Mouse (Mus musculus) NIH3T3 (cell line): ENCODE results near the gene Gramd1c.

Experiments used
- DNase-seq: peaks from one replicate; pipeline ENCODE4 v3.0.0-alpha.2; 2012; ENCODE audit warnings: low read depth

The Gramd1c gene

DNA sequence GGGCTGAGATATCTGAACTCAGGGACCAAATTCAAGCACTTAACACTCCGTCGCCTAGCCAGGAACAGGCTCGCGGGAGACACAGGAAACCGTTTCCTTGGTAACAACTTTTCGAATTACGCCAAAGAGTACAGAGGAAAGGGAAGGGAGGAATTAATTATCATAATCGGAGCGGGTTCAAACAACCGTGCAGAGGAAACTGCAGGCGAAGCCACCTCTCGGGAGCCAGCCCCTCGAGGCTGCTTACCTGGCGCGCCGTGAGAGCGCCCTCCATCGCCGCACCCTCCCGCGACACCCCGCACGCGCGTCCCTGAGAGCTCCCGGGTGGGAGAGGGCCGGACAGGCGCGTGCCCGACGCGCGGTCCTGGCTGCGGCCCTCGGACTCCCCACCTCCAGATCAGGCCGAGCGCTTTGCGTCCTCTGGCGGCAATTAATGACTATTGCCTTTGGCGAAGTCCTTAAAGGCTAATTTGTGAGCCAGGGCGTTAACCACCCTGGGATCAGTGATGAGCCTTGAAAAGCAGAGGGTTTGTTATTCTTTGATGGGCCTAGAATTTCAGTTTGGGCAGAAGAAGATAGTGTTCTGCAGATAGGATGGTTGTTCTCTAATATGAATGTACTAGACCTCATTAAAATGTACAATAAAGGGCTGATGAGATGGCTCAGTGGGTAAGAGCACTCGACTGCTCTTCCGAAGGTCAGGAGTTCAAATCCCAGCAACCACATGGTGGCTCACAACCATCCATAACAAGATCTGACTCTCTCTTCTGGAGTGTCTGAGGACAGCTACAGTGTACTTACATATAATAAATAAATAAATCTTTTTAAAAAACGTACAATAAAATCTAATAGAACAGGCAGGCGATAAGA, at the start of gene Gramd1c:
Gramd1c (minus strand) TSS at position 321 of the 870 bp plus-strand sequence.
- DNase-seq: peak; percentile 79

DNA sequence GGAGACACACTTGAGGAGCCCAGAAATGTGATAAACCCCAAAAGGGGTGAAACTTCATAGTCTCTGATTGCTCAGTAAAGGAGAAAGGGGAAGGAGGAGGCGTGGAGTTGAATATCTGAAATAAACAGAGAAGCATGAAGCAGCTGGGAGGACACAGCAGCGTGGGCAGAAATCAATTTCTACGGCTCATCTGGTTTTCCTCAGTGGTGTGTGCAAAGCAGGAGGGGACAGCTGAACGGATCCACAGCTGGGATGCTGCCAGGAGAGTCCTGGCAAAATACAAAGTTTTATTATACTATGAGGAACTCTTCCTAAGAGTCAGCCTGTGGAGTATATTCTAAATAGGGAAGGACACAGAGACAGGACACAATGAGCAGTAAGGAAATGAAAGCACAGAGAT, 45.9 kb upstream of the Gramd1c start:
- DNase-seq: no peak

DNA sequence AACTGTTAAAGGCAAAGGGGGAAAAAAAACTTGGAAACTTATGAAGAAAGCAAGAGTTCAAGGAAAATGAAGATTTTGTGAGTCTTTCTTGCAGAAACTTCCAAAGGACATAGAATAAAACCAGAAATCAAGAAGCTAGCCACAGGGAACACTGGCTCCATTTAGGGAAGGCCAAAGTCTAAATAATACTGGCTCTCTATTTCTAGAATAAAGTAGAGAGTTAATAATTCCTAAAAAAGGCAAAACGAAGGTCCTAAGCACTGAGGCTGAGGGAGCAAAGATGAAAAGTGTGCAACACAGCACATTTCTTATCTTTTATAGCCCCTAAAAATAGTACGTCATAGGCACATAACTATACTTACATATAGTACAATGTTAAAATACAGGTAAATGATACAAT, 42.1 kb upstream of the Gramd1c start:
- no peak for DNase-seq

DNA sequence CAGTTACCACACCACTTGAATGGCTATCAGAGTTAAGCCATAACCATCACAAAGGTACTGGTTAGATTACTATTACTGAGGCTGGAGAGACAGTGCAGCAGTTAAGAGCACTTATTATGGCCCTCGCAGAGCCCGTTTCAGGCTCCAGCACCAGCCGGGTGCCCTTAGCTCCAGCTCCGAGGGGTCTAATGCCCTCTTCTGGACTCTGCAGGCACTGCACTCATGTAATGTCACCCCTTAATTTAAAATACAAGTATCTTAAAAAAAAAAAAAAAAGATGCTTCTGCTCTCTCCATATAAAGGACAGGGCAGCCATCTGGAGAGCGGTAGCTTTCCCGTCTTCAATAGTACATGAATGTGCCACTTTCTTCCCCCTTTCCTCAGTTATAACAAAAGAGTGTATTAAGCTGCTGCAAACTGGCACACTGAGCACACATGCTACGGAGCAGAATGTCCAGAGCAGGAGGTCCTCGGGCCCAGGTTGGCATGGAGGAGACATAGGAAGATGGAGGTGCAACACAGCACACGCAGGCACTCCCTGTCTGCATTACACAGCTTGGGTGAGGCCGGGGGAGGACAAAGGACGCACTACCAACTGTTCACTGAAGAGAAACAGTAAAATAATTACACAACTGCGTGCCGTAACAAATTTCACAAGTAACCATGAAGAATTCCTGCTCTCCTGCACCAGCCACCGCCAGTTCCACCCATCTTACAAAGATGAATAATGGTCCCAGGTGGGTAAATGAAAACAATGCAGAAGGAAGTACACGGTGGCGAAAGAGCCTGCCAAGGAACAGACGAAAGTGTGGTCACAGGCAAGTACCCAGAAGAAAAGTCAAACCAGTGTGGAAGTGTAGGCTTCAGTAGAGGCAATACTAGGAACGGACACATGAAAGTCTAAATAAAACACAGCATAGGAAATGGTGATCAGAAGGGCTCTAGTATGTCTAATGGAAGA, 40.9 kb upstream of the Gramd1c start:
- no peak for DNase-seq

DNA sequence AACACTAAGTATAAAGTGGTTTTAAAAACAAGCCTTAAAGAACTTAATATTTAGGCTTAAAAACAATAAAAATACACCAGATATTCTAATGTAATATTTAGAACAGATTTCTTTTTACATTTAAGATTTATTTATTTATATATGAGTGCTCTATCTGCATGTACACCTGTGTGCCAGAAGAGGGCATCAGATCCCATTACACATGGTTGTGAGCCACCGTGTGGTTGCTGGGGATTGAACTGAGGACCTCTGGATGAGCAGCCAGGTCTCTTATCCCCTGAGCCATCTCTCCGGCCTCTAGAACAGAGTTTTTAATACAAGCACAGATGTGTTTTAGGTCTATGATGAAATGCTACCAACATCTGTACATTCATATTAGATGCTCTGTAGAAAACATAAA, 39.8 kb upstream of the Gramd1c start:
- no peak for DNase-seq

DNA sequence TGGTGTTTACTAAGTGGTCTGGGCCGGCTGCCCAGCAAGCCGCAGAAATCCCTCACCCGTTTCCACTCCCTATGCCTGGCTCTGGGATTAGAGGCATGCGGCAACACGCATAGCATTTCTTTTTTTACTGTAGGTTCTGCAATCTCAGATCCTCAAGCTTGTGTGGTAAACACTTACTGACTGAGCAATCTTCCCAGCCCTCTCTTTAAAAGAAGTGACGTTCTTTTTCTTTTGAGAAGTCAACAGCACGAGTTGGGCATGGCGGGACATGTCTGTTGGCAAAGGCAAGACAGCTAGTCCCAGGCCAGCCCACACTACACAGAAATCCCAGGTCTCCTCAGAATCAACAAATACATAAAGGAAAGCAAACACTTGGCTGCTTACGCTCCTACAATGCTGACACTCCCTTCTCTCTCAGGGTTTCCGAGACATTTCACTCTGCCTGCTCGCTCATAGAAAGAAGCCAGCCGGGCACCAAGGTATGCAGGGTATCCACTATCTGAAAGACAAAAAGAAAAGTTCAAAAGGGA, 38.1 kb upstream of the Gramd1c start:
- DNase-seq: no peak

DNA sequence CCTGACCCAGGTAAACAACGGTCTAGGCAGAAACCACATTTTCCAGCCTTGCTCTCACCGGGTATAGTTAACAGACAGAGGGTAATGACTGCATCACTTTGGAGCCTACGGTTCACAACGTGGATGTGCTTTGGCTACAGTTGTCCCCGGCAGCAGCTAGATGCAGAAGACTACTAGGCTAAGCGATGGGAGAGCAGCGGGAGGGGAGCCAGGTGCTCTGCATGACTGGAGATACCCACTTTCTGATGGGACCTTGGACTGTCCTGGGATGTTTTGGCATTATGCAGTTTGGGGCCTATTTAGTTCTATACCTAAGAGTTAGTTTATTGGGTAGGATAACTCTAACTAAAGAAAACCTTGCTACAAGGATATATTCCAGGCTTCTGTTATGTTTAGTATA, 36.2 kb upstream of the Gramd1c start:
- no peak for DNase-seq

DNA sequence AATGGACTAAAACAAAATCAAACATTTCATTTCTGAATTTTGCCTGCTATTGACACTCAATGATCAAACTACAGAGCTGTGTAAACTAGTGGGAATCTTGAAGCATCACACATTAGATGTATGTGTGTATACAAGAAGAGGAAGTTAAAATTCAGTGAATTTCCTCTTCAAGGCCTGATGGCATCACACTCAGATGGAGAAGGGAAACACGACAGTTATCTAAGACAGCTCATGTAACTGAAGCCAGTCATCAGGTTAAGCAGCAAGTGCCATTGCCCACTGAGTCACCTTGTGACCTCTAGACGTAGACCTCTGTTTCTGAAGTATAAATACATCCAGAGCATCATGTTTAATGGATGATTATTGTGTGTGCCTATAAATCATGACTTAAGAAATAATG, 24.5 kb upstream of the Gramd1c start:
- DNase-seq: no peak

DNA sequence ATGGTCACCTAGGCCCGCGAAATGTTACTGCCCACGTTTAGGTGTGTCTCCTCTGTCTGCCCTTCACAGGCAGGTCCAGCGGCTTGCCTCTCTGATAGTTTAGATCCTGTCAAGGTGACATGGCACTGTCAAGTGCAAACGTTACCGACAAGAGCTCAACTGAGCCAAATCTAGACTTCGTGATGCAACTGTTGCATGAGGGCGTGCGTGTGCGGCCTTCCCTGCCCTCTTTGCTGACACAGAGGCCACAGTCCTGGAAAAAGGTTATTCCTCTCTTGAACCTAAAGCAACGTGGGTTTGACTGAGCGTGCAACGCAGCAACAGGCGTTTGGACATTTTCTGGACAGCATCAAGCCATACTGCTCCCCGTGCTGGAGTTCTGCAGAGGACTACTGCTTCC, 1.8 kb downstream of the Gramd1c start:
- DNase-seq: no peak

DNA sequence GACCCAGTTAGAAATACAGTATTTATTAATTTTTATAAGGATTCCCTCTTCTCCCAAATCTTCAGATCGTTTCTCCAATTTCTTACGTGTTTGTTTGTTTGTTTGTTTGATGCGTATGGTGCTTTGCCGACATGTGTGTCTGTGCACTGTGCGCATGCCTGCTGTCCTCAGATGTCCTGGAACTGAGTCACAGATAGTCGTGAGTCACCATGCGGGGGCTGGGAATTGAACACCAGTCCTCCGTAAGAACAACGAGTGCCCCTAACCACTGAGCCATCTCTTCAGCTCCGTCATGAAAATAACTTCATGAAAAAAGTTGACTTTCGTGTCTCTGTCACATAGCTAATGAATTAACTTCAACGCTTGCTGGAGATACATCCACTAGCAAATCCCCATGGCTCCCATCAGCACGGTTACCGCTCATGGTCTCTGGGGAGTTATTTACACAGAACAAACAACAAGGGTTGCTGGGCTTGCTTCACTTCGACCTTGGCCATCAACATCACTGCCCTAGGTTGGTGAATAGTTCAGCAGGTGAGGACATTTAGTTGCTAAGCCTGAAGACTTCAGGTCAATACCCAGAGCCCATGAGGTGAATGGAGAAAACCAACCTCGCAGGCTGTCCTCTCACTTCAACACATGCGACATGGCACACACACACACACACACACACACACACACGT, 2.4 kb downstream of the Gramd1c start:
- no peak for DNase-seq

DNA sequence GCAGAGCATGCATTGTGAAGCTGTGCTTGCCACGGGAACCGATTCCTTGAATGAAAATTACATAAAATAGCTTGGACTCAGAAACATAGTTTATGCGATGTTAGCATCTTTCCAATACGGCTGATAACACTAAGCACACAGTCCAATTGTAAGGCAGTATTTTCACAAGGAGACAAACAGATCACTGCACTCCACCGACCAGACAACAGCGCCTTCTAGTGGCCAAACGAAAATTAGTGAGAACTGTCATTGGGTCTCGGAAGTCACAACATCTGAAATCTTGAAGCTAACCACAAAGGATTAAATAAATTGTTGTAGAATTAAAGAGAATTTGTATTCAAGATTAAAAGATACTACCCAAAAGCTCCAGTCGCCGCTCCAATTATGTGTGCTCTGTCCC, 4.4 kb downstream of the Gramd1c start:
- peak; percentile 81 for DNase-seq

DNA sequence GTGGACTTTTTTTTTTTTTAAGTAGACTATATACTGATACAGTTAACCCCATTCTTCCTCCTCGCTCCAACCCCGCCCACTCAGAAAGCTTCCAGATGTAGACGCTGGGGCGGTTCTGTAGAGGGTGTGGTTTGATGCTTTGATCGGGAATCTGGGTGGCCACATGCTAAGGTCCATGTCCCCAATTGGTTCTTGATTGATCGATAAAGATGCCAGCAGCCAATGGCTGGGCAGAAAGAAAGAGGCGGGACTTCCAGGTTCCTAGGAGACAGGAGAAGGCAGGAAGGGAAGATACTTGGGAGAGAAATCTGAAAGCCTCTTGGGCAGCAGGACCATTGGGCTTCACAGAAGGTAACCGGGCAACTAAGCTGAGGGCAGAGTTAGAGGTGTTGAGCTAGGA, 7.4 kb downstream of the Gramd1c start:
- no peak for DNase-seq

DNA sequence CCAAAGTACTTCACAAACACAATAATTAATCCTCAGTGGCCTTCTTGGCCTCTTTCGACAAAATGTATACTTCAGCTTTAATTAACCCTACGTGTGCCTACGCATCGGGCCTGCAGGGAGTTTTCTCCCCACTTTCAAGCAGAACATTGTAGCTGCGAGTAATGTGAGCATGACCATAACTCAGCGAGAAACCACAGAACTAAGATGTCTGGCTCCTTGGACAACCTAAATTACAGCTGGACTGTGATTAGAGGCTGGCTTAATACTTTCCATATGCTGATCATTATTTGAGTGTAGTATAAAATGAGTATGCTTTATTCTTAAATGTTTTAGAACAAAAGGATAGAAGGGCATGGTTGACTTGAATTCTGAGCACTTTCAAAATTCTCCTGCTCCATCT, 9.9 kb downstream of the Gramd1c start:
- no peak for DNase-seq

DNA sequence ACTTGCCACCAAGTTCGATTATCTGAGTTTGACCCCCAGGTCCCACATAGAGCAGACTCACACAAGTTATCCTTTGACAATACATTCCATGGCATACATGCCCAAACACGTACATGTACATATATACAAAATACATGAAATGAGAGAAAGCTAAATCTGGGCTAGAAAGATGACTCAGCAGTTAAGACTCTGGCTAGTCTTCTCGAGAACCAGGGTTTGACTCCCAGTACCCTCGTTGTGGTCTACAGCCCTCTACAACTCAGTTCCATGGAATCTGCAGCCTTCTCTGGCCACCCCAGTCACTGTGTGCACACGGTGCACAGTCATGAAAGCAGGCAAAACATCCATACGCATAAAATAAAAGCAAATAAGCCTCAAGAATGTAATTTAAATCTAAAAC, 10.8 kb downstream of the Gramd1c start:
- peak; percentile 44 for DNase-seq

DNA sequence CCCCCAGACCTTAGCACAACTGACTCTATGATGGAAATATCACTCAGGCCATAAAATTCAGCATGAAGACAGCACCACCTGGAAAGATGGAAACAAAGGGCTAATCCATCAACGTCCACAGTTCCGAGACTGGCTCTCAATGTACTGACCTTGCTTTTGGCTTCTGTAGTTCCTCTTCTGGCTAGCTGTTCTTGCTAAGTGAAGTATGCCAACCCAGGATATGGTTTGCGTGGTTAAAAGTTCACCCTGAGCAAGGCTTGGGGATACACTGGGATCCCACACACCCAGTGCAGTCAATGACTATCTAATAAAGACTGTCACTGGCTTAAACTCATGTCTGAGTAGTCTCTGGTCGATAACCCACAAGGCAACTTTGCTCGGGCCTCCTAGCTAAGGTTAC, 13.0 kb downstream of the Gramd1c start:
- no peak for DNase-seq

DNA sequence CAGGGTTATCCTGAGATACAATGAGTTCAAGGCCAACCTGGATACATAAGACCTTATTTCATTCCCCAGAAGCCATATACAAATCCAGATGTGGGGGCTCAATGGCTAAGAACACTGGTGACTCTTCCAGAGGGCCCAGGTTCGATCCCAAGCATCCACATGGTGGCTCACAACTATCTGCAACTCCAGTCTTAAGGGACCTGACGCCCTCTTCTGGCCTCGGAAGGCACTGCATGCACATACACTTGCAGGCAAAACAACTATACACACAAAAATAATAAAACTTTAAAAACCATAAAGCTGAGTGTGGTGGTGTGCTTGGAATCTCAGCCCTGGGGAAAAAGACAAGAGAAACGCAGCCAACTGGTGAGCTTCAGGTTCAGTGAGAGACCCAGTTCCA, 24.0 kb downstream of the Gramd1c start:
- DNase-seq: no peak

DNA sequence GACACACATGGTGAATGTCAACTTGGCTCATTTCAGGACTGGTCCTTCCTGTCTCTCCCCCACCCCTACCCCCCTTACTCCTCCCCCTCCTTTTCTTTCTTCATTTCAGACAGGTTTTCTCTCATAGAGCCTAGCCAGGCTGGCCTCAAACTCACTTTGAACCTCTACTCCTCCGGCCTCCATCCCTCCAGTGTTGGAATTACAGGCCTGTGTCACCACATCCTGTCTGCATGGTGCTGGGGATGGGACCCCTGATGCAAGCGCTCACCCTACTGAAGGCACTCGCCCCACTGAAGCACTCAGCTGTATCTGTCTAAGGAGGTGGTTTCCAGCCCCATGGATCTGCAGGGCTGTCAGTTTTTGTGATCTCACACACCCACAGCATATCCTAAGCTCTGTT, 27.9 kb downstream of the Gramd1c start:
- no peak for DNase-seq

DNA sequence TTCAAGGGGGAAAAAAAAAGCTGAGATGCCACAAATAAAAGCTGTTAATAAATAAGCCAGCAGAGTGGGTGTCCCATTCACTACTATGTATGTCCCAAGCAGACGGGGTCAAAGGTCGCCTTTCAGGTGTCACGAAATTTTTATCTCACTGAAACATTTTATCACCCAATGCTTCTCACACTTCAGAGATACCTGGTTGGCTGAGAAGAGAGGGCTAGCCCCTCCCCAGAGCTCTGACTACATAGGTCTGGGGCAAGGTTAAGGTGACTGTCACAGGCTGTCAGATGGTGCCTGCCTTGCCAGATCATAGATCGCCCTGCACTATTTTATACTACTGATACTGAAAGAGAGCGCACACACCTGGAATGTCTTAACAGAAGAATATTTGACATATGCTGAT, 29.8 kb downstream of the Gramd1c start:
- no peak for DNase-seq

DNA sequence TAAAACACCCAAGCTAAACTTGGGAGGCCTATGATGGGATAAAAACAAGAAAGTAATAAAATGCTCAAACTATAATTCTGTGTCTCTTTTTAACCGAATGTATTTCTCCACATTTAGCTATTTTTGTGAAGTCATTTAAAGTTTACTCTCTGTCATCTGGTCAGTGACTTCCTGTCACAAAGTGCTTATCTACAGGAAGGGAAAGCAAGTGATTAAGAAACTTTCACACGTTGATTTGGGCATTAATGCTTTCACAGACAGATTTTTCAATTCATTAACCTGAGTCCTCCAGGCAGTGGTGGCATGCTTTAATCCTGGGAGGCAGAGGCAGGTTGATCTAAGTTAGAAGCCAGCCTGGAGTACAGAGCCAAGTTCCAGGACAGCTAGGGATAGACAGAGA, 33.9 kb downstream of the Gramd1c start:
- DNase-seq: no peak

DNA sequence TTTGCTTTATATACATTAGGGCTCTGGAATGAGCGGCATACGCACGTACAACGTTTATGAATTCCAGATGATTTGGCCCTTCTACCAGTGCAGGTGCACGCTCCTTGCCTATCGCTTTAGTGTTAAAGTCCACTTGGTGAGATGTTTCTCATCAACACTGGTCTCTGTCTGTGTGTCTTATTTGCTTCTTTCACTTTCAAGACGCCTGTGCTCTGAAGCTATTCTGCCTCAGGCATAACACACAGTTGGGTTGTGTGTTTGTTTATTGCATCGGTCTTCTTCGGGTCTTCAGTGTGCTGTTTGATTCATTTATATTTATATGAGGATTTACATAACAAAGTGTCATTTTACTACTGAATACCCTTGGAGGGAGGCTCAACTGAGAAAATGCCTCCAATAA, 36.3 kb downstream of the Gramd1c start:
- no peak for DNase-seq

DNA sequence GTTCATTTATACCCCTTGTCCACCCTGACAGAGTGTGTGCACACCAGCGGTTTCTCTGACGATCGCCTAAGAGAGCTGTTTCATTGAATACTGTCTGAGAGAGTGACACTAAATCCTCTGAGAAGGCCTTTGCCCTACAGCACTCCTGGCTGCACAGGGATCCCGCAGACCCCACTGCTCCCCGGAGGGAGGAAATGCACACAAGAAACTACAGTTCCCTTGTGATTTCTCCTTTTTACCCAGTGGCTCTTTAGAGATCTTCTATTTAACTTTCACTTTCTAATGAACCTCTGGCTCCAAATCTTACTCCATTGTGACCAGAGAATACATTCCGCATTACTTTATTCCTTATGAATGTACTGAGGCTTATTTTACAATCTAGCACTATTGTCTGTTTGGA, 36.9 kb downstream of the Gramd1c start:
- no peak for DNase-seq

DNA sequence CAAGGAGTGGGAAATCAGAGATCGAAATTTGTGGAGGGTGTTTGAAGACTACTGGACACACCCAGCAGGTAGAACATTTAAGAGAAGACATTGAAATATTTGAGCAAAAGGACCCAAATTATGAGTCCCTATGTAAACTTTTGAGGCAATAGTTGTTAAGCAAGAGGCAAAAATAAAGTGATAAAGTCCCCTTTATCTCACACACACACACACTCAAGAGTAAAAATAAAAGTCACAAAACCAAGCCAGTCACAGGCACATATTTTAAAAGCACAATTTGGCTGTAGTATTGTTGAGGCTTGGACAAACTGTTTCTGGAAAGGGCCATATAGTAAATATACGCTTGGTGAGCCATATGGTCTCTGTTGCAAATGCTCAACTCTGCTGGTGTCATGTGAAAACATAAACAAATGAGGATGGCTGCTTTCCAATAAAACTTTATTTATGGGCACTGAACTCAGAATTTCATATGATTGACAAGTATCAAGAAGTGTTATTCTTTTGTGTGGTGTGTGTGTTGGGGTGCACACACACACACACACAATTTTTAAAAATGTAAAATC, 44.1 kb downstream of the Gramd1c start:
- no peak for DNase-seq
